Mouse (Mus musculus) ZHBTc4 (cell line): ENCODE data around the gene Pcid2.
"Not testable (repeated sequence)": the region's sequence is repeated elsewhere in the genome, so short reads cannot be mapped to it uniquely, and the experiment has no call there.

Experiments used
- DNase-seq: peaks from one replicate; pipeline ENCODE4 v3.0.0-alpha.2; 2011; ENCODE audit warnings: low read depth, low spot score

Gene Pcid2

GRCm38 (mm10) chr8:13077542-13077941 is 27.7 kb downstream of the Pcid2 start:
- no peak for DNase-seq

GRCm38 (mm10) chr8:13075579-13075978 is 29.7 kb downstream of the Pcid2 start:
- not testable (repeated sequence) for DNase-seq

- no peak for DNase-seq
These were observed 30.2 kb downstream of the Pcid2 start for GRCm38 (mm10) chr8:13075044-13075443.

- no peak for DNase-seq
These were observed 32.0 kb downstream of the Pcid2 start for GRCm38 (mm10) chr8:13073255-13073654.

GRCm38 (mm10) chr8:13063112-13063511 is 42.1 kb downstream of the Pcid2 start:
- DNase-seq = no peak

GRCm38 (mm10) chr8:13060441-13061150 is 44.7 kb downstream of the Pcid2 start, which contains the start of gene Proz:
Gene Proz (plus strand): TSS chr8:13060914.
- DNase-seq = no peak

GRCm38 (mm10) chr8:13057351-13057750 is 47.9 kb downstream of the Pcid2 start:
- no peak for DNase-seq

GRCm38 (mm10) chr8:13050550-13050949 is 54.7 kb downstream of the Pcid2 start:
- DNase-seq = peak; percentile 70

GRCm38 (mm10) chr8:13047652-13048051 is 57.6 kb downstream of the Pcid2 start:
- DNase-seq = no peak

- DNase-seq = no peak
These were observed 63.8 kb downstream of the Pcid2 start for GRCm38 (mm10) chr8:13041459-13041858.

- no peak for DNase-seq
These were observed 66.2 kb downstream of the Pcid2 start for GRCm38 (mm10) chr8:13039054-13039453.

- no peak for DNase-seq
These were observed 67.7 kb downstream of the Pcid2 start for GRCm38 (mm10) chr8:13037569-13037968.

GRCm38 (mm10) chr8:13037015-13037414 is 68.2 kb downstream of the Pcid2 start, which contains the start of gene F10:
Gene F10 (plus strand): TSS chr8:13037308.
- DNase-seq = no peak

GRCm38 (mm10) chr8:13036346-13036812 is 68.9 kb downstream of the Pcid2 start:
- DNase-seq = no peak

GRCm38 (mm10) chr8:13028482-13028881 is 76.8 kb downstream of the Pcid2 start:
- DNase-seq = no peak

GRCm38 (mm10) chr8:13027615-13028014 is 77.6 kb downstream of the Pcid2 start:
- DNase-seq = no peak
